Mouse (Mus musculus) cerebellum, adult 2 months (tissue): ENCODE results near the gene Ube2r2.

ENCODE experiments used
- CTCF ChIP-seq: fragments of 200-500 bp; IDR thresholded peaks from 2 replicates; pipeline ENCODE4 v1.5.1; 2011; ENCODE audit warnings: low read depth, mild to moderate bottlenecking, control low read depth, low read length, moderate library complexity, borderline replicate concordance; ENCODE audit not compliant: insufficient read depth
- POLR2A ChIP-seq: fragments of 200-500 bp; IDR thresholded peaks from 2 replicates; pipeline ENCODE4 v1.6.1; 2011; ENCODE audit warnings: low read length, control low read depth, borderline replicate concordance; ENCODE audit not compliant: insufficient read depth

DNA sequence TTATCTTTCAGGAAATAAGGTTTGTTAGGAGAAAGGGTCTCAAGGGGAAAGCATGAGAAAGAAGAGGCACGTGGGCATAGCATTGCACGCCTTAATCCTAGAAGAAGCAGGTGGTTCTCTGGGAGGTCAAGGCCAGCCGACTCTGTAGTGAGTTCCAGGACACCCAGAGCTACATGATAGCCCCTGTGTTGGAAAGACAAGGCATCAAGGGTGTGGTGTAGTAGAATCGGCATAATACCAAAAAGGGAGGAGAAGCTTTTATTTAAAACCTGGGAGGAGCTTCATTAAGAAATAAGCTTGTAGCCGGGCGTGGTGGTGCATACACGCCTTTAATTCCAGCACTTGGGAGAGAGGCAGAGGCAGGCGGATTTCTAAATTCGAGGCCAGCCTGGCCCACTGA is 21.4 kb downstream of the Ube2r2 start:
- TF ChIP-seq POLR2A, result no peak
- no peak for TF ChIP-seq CTCF
